Mouse (Mus musculus): ENCODE measurements around the gene Olfr1414.
"Not testable (repeated sequence)": the region's sequence is repeated elsewhere in the genome, so short reads cannot be mapped to it uniquely, and the experiment has no call there.

The Olfr1414 gene

DNA sequence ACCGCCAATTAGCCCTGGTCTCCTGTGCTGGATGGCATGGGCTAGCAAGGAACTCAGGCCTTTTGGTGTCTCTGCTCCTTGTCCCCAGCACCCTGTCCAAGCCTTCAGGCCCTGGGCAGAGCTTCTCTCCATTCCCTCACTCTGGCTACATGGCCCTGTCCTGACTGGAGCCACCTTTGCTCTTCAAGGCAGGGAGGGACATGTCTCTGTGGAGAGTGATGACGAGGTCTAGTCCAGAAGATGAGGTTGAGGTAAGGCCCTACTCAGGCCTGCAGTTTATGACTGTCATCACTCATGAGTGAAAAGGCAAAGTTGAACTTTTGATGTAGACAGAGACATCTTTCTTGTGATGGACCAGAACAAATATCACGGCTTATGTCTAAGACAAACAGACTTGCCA is at the start of gene Olfr1414:
TSS of gene Olfr1414 (minus strand) at position 101 of the 400 bp plus-strand sequence.
- DNase-seq (ENCODE audit: low spot score) = no peak

DNA sequence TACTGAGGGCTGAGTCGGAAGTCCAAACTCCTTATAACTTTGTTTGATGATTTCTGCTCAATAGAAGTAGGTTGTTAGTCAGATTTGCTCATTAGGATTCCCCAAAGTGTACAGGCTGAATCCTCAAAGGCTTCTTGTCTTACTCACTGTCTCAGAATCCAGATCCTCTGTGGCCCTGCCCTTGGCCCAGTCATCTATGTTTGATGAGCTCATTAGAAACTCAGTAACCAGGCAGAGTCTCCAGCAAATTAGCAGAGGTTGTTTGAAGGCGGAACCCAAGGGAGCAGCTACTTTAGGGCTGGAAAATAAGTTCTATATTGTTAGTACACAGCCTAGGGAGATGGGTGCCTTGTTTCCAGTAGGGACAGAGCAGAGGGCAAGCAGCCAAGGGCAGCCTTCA is 27.5 kb upstream of the Olfr1414 start:
- DNase-seq (ENCODE audit: low spot score) = no peak

GRCm38 (mm10) chr1:92539071-92539470 is 20.6 kb upstream of the Olfr1414 start:
- no peak for DNase-seq (ENCODE audit: low spot score)

- no peak for DNase-seq (ENCODE audit: low spot score)
Measured at GRCm38 (mm10) chr1:92536972-92537371, 18.5 kb upstream of the Olfr1414 start.

DNA sequence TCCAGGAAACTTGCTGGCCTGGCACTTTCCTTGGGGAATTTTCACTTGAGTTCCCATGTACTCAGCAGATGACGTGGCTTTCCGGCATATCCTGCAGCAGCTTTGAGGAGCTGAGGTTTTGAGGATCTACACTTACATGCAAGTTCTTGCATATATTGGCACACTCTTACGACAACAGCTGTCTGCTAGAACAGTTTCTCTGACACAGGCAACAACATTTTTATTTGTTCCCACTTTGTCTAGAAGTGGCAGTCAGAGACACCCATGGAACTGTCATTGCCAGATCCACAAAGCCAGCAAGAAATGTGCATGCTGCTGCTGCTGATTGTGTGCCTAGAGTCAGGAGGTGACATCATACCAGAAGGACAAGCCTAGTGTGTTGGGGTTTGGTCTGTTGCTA is 5.3 kb upstream of the Olfr1414 start:
- DNase-seq (ENCODE audit: low spot score) = no peak

DNA sequence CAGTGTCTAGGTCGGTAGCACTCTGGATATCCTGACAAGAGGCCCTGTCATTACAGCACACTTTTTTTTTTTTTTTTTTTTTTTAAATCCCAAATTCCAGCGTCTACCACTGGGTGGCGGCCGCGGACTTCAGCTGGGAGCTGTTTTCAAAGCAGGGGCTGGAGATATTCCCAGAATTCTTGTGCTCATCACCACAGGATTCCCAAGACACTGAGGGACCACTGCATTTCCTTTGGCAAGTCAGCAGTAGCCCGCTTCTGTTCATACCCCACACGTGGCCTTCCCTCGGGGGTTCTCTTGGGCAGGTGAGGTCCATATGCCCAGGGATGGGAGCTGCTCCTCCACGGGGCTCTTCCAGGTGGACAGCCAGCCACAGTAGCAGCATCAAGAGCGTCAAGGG is 2.9 kb upstream of the Olfr1414 start:
- DNase-seq (ENCODE audit: low spot score) = peak; percentile 7

GRCm38 (mm10) chr1:92519046-92519445 is 585 bp upstream of the Olfr1414 start:
- DNase-seq (ENCODE audit: low spot score) = no peak

GRCm38 (mm10) chr1:92515390-92515789 is 3.1 kb downstream of the Olfr1414 start:
- no peak for DNase-seq (ENCODE audit: low spot score)

DNA sequence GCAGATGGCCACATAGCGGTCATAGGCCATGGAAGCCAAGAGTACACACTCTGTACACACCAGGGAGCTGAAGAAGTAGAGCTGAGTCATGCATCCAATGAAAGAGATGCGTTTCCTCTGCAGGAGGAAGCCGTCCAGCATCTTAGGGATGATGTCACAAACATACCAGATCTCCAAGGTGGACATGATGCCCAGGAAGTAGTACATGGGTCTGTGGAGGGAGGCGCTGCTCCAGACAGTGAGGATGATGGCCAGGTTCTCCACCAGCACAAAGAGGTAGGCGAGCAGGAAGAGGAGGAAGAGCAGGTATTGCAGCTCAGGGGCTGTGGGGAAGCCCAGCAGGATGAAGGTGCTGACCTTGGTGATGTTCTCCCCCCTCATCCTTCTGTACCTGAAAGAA is 6.8 kb downstream of the Olfr1414 start:
- DNase-seq (ENCODE audit: low spot score) = not testable (repeated sequence)

GRCm38 (mm10) chr1:92496001-92496400 is 22.5 kb downstream of the Olfr1414 start, which contains the start of gene Olfr1415:
Gene Olfr1415 (minus strand): TSS chr1:92496101.
- no peak for DNase-seq (ENCODE audit: low spot score)

DNA sequence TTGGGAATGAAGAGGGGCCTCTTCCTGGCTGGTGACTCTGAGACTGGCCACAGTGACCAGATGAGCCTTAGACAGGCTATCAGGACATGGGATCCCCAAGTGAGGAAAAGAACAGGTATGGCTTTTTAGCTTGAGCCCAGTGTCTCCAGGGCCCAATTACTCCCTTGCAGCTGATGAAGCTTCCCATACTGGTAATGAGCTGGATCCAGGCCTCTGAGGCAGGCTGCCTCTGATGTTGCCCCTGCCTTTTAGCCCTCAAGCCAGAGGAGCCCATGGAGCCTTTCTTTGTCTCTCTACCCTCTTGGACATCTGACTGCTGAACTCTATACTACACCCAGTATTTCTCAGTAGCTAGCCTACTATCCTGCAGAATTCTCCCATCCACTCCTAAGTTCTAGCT is 33.4 kb downstream of the Olfr1414 start, which contains the start of gene Olfr1416:
TSS of gene Olfr1416 (minus strand) at position 101 of the 400 bp plus-strand sequence.
- no peak for DNase-seq (ENCODE audit: low spot score)

- DNase-seq (ENCODE audit: low spot score) = no peak
Measured at GRCm38 (mm10) chr1:92474066-92474578, 44.3 kb downstream of the Olfr1414 start.

DNA sequence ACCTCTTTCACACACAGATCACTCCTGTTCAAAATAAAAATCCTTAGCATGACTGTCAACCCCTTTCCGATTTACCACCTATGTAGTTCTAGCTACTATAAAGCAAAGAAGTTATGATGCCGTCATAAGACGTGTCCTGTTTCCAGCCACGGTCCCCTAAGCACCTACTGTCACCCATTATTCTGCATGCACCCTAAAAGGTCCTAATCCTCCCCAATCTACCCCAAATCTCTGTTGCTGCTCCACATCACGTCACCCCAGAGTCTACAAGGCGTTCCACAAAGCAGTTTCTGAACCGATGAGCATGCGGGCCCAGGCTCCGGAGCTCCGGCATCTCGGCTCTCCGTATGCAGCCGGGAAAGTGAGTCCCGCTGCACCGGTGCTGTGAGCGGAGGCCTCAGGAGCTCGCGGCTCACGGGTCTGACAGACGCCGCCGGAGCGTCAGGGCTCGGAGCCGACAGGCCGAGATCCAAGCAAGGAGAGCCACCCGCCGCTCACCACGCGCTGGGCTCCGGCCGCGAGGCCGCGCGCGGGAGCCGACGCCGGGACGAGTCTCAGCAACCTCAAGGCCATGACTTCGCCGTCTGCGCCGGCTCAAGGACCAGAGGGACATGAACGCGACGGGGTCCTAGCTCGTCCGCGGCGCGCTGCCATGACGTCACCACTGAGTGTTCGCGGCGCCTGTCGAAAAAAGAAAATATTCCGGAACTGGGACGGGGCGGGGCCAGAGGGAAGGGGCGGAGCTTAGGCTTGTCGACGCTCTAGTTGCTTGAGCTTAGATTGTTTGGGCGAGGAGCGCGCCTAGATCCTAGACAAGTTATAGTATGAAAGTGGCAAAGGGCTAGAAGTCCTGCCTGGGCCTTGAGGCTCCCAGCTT is 45.1 kb downstream of the Olfr1414 start, which contains the start of gene Ndufa10:
TSS of gene Ndufa10 (minus strand) at position 696 of the 877 bp plus-strand sequence.
- peak; percentile 94 for DNase-seq (ENCODE audit: low spot score)

GRCm38 (mm10) chr1:92468891-92469290 is 49.6 kb downstream of the Olfr1414 start:
- no peak for DNase-seq (ENCODE audit: low spot score)

DNA sequence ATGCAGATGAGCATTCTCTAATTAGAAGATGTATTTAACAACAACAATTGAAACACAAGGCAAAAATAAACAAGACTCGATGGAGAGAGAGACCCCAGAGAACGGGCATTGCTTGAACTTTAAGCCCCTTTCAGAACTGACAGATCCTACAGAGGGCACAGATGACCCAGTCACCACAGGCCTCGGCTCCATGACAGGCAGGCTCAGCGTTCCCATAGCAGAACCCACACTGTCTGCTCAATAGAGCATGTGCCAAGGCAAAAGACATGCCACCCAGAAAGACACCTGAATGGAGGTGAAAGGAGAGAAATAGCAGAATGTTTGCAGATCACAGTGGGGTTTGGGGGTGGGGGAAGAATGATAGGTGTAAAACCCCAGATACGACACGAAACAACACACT is 60.0 kb downstream of the Olfr1414 start:
- DNase-seq (ENCODE audit: low spot score) = no peak

GRCm38 (mm10) chr1:92457758-92458157 is 60.7 kb downstream of the Olfr1414 start:
- no peak for DNase-seq (ENCODE audit: low spot score)
